Mouse (Mus musculus) naive thymus-derived CD4-positive, alpha-beta T cell, adult 2 months (primary cell): ENCODE measurements around the gene Asxl1.
A peak's percentile ranks its signal among the peaks of the same experiment; 100 is the strongest.

ENCODE experiments used
- DNase-seq: peaks from one replicate; pipeline ENCODE4 v3.0.0-alpha.2; 2011; ENCODE audit warnings: low read depth

The Asxl1 gene

GRCm38 (mm10) chr2:153345454-153346220, at the start of gene Asxl1:
Asxl1 (plus strand) TSS chr2:153345829.
- DNase-seq: peak; percentile 96

DNA sequence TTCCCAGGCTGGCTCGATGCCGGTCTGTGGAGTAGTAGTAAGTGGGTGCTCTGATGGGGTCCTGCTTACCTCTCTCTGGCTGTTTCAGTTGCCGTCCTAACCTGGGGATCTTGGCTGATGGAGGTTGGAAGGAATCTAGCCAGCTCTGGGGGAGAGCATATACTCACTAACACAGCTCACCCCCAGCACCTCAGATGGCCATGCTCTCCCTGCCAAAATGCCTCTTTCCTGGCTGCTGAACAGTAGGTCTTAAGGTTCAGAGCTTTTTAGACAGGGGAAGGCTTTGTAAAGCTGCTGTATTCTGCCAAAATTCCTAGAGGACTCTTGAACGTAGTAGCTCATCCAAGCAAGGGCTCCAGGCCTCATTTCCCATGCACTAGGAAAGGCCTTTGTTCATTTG, 47.9 kb upstream of the Asxl1 start:
- DNase-seq: no peak

DNA sequence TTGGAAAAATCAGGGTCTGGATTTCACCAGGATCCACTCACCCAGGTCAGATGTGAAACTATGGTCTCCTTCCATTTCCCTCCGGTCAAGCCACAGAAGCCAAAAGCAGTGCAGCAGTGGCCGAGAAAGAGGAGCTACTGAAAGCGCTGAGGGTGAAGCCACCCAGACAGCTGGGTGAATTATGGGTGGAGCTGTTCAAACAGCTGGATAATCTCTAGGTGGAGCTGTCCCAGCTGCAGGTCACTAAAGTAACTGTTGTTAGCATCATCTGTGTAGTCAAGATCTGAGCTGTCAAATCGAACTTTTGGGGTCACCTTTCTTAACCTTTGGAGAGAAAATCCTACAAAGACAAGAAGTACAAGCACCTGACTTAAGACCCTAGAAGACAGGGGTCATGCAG, 47.2 kb upstream of the Asxl1 start:
- no peak for DNase-seq

GRCm38 (mm10) chr2:153298863-153299262, 46.8 kb upstream of the Asxl1 start:
- DNase-seq: no peak

DNA sequence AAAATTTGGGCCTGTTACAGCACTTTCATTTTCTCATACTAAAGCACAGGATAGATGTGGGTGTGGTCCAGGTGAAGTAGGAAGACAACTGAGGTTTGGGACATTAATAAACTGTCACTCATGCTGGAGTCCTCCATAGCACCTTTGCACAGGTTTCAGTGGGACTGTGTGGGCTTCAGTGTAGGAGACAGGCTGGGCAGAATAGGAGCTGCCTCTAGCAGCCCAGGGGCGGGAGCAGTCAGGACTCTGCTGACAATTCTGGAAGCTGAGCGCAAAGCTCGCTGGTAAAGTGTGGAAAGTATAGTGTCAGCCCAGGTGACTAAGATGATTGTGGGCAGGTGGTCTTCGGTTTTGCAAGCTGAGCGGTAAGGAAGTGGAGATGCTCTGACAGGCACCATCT, 44.5 kb upstream of the Asxl1 start:
- DNase-seq: no peak

DNA sequence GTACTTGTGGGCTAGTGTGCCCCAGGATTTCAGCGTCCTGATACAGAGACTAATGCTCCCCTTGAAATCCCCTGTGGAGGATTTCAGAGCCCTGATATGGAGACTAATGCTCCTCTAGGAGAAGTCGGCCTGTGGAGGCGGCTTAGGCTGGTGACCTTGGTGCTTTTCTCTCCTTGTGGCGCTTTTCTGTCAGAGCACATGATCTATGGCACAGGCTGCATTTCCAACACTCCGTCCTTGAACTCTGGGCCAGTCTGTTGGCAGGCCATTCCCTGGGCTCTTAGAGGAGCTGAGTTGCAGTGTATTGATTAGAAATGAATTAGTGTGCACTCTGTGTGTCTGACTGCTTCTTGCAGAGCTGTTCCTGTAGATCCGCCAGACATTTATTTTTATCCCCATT, 40.4 kb upstream of the Asxl1 start:
- no peak for DNase-seq

DNA sequence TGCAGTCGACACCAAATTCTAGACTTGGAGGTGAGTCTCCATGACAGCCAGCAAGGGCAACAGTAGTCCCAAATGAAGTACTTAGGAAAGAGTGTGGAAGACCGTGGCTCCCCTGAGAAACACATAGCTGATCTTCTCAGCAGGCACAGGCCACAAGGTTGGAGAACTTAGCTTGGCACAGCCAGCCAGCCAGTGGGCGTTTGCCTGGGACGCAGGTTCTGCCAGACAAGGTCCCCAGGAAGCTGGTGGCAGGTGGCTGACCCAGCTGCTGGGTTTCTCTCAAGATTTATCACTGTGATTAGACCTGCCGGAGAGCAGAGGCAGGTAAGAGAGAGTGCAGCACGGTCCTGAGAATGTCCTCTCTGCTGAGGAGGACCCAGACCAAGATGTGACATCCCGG, 37.0 kb upstream of the Asxl1 start:
- no peak for DNase-seq

- no peak for DNase-seq
Measured at GRCm38 (mm10) chr2:153309106-153309505, 36.5 kb upstream of the Asxl1 start.

- DNase-seq: no peak
Measured at GRCm38 (mm10) chr2:153310228-153310627, 35.4 kb upstream of the Asxl1 start.

DNA sequence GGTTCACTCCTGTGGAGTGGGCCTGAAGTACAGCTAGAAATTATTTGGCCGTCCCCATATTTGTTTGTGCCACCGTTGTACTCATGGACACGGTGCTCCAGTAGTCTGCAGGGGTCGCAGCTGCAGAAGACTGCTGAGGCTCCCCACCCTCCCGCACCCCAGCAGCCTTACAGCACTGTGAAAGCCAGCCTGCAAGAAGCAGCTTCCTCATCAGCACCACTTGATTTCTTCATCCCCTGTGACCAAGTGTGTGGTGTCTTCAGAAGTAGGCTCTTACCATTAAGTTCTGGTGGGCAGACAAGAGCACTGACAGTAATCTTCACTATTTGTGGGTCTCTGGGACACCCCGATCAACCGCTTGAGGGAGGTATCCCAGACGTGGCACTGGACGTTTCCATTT, 32.7 kb upstream of the Asxl1 start:
- DNase-seq: no peak

- no peak for DNase-seq
Measured at GRCm38 (mm10) chr2:153318408-153318807, 27.2 kb upstream of the Asxl1 start.

GRCm38 (mm10) chr2:153319036-153319643, 26.5 kb upstream of the Asxl1 start:
- peak; percentile 23 for DNase-seq

- DNase-seq: peak; percentile 43
Measured at GRCm38 (mm10) chr2:153325706-153326376, 19.8 kb upstream of the Asxl1 start.

DNA sequence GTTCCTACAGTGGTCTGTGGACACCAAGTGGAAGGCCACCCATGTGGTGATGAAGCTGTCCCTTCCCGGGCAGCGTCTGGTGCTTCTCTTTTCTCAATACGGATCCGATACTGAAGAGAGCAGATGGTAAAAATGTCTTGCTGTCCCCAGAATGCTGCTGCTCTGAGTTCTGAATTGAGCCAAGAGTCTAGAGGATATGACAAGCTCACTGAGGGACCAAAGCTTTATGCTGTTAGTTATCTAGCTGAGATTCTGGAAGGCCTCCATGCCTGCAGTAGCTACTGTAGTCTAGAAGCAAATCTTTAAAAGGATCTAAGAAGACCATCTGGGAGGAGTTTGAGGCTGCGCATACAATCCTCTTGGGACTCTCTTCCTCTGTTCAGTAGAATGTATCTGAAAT, 13.4 kb upstream of the Asxl1 start:
- no peak for DNase-seq

- peak; percentile 61 for DNase-seq
Measured at GRCm38 (mm10) chr2:153332981-153333380, 12.6 kb upstream of the Asxl1 start.

GRCm38 (mm10) chr2:153333822-153334232, 11.8 kb upstream of the Asxl1 start:
- DNase-seq: no peak

DNA sequence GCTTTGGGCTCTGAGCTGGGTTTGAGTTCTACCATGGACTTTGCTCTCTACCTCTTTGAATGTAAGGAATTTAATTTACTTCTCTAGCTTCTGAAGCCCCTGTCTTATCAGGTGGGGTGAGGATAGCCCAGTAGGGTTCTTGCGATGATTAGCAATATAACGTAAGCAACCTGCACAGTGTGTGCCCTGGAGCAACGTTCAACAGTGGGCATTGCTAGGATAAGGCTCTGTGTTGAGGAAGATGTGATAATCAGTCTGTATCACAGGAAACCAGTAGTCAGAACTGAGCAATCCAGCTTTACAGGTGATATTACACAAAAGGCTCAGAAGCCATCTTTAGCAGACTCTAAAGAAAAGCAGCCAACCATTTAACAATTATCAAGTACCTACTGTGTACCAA, 11.3 kb upstream of the Asxl1 start:
- no peak for DNase-seq

DNA sequence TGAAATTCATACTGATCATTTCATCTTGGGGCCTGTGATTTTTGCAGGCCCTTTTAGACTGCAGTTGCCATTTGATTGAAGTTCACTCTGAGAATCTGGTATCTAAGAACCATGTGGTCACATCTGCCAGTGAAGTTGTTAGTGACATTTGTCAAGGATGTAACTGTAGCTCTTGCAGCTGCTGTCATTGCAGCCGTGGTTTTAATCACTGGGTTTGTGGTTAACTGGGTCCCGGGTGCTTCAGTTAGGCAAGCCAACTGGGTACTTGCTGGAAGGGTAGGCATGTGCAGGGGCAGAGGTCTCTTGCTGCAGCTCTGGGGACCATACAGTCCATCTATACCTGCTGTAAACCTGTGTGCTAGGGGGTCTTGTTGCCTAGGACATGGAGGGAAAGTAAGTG, 9.5 kb upstream of the Asxl1 start:
- DNase-seq: peak; percentile 79

DNA sequence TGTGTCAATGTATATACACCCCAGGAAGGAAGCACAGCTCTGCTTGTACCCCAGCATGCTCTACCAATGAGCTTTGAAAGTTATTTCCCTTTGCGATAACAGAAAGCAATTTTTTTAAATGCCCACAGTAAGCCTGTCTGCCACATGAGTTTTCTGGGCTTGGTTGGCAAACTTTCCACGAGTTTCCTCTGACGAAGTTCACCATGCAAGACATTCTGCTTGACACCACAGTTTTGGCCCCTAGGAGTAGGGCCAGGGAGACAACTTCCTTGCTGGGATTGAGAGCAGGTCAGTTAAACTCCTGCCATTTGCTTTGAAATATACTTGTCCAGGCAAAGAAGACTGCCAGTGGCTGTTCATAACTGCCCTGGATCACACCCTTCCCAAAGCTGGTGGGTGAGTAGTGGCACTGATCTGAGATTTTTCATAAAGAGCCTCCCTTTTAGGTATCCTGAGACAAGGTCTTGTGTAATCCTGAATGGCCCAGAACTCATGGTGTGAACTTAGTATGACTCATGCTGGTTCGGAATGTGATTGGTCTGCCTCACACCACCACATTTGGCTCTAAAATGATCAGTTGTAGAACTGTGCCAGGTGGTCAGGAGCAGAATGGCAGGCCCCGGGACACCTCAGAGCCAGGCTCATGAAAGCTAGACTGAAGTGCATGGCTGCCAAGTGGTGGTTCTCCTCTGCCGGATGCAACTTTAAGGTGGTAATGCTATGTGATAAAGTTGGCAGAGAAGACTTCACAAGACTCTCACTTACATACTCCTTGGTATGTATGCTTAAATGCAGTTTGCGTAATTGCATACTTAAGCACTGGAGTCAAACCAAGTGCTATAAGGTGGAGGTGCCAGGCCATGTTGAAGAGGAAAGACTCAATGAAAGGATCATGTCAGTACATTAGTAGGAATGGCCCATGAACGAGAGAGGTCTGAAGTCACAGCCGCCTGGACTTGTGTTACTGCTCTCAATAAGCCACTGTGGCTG, 7.0 kb upstream of the Asxl1 start:
- DNase-seq: peak; percentile 56

- no peak for DNase-seq
Measured at GRCm38 (mm10) chr2:153342166-153342565, 3.5 kb upstream of the Asxl1 start.

- DNase-seq: no peak
Measured at GRCm38 (mm10) chr2:153342602-153343001, 3.0 kb upstream of the Asxl1 start.

GRCm38 (mm10) chr2:153343191-153343590, 2.4 kb upstream of the Asxl1 start:
- no peak for DNase-seq
